Mouse (Mus musculus) myocyte (in vitro differentiated cells): ENCODE data around the gene Mgrn1. TPM values are rescaled to one million over a fixed set of nuclear protein-coding genes. Genes with fewer than 3 reads are reported as not detected.

ENCODE experiments used
- H3K27me3 ChIP-seq: one replicate; pipeline ENCODE4 v1.6.1; 2011; ENCODE audit not compliant: control insufficient read depth, insufficient read depth, insufficient read length
- H3K36me3 ChIP-seq: one replicate; pipeline ENCODE4 v1.6.1; 2011; ENCODE audit not compliant: control insufficient read depth, insufficient read depth
- H3K4me2 ChIP-seq: one replicate; pipeline ENCODE4 v1.6.1; 2011; ENCODE audit warnings: low read depth, control low read depth
- H3K4me3 ChIP-seq: one replicate; pipeline ENCODE4 v1.5.1; 2011; ENCODE audit warnings: mild to moderate bottlenecking, control low read depth, moderate library complexity
- H3K79me2 ChIP-seq: one replicate; pipeline ENCODE4 v1.6.1; 2011; ENCODE audit not compliant: control insufficient read depth, insufficient read depth
- H3ac ChIP-seq: one replicate; pipeline ENCODE4 v1.6.1; 2011; ENCODE audit not compliant: control insufficient read depth, insufficient read length
- CEBPB ChIP-seq: IDR thresholded peaks from 2 replicates; pipeline ENCODE4 v1.6.1; 2011; ENCODE audit warnings: mild to moderate bottlenecking, moderate library complexity; ENCODE audit not compliant: poor library complexity, insufficient read depth, severe bottlenecking
- E2F4 ChIP-seq: IDR thresholded peaks from one replicate; pipeline ENCODE4 v1.6.1; 2011; ENCODE audit warnings: mild to moderate bottlenecking, control low read depth, moderate library complexity; ENCODE audit not compliant: insufficient read depth
- MAX ChIP-seq: IDR thresholded peaks from one replicate; pipeline ENCODE4 v1.6.1; 2011; ENCODE audit warnings: low read depth, mild to moderate bottlenecking, control low read depth
- MYOD1 ChIP-seq, 3 experiments: IDR thresholded peaks; one replicate each; pipeline ENCODE4 v1.6.1; 2011; ENCODE audit warnings: control low read depth in 2 of 3, low read depth in 2 of 3, mild to moderate bottlenecking in 2 of 3, moderate library complexity in 1 of 3; ENCODE audit not compliant: insufficient read length in 2 of 3, control insufficient read depth in 1 of 3
- MYOG ChIP-seq, 3 experiments: IDR thresholded peaks; one replicate each; pipeline ENCODE4 v1.6.1; 2011; ENCODE audit warnings: control low read depth in 2 of 3, low read depth in 2 of 3, mild to moderate bottlenecking in 2 of 3; ENCODE audit not compliant: insufficient read length in 2 of 3, control insufficient read depth in 1 of 3, insufficient read depth in 1 of 3
- POLR2A ChIP-seq: IDR thresholded peaks from one replicate; pipeline ENCODE4 v1.6.1; 2011; ENCODE audit warnings: low read depth, mild to moderate bottlenecking, control low read depth, moderate library complexity; ENCODE audit not compliant: insufficient read length
- POLR2AphosphoS2 ChIP-seq: IDR thresholded peaks from one replicate; pipeline ENCODE4 v1.6.1; 2011; ENCODE audit warnings: low read depth, control low read depth; ENCODE audit not compliant: insufficient read length
- REST ChIP-seq: IDR thresholded peaks from one replicate; pipeline ENCODE4 v1.6.1; 2011; ENCODE audit warnings: mild to moderate bottlenecking, control low read depth, moderate library complexity; ENCODE audit not compliant: insufficient read depth, insufficient read length
- SRF ChIP-seq: IDR thresholded peaks from one replicate; pipeline ENCODE4 v1.6.1; 2011; ENCODE audit warnings: low read depth; ENCODE audit not compliant: control insufficient read depth, insufficient read length
- TCF12 ChIP-seq: IDR thresholded peaks from one replicate; pipeline ENCODE4 v1.6.1; 2011; ENCODE audit warnings: mild to moderate bottlenecking, control low read depth; ENCODE audit not compliant: poor library complexity, insufficient read depth, severe bottlenecking
- TCF3 ChIP-seq: IDR thresholded peaks from one replicate; pipeline ENCODE4 v1.6.1; 2011; ENCODE audit warnings: low read depth, control low read depth; ENCODE audit not compliant: insufficient read length
- USF1 ChIP-seq: IDR thresholded peaks from one replicate; pipeline ENCODE4 v1.6.1; 2011; ENCODE audit warnings: low read depth, mild to moderate bottlenecking, control low read depth, moderate library complexity
- polyA plus RNA-seq: library from polyadenylated mRNA; unstranded; fragments of >200 nt; fragmentation: generic; extraction: Trizol; gene quantifications from one replicate; pipeline ENCODE4 v1.2.1, GENCODE M21; 2012; ENCODE audit warnings: missing spikeins

Gene Mgrn1
- polyA plus RNA-seq, 1 experiment = 59.3 TPM

DNA sequence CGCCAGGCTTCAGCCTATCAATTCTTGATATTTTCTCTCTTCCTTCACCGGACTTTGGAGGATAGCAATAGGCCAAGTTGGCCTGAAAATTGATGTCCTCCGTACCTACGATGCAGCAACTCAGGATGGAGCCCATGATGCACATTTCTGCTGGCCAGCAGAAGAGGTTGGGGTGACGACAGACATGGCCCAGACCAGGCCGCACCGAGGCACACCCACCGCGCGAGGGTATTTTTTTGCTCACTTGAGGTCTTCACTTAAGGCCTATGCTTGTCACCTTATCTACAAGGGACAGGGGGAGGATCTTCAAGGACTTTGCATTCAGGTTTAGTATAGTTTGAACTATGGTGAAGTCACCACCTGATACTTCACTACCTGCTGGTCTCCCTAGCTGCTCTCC is 1.1 kb upstream of the Mgrn1 start:
- Histone ChIP-seq H3ac (no peak overlapping the region), H3K36me3 (no peaks in the 10 kb centered on the region), H3K4me2 (peak overlapping the region; percentile 75), H3K4me3 (peak overlapping the region; percentile 78), H3K27me3 (no peaks in the 10 kb centered on the region), H3K79me2 (peaks cover 26% of the 10 kb centered on the region)
- TF ChIP-seq POLR2A (no peak), TCF3 (no peak), POLR2AphosphoS2 (no peak)

- H3K36me3 ChIP-seq = no peaks in the 10 kb centered on the region
- peaks cover 42% of the 10 kb centered on the region for H3K79me2 ChIP-seq
- TF ChIP-seq POLR2AphosphoS2 (no peak), E2F4 (no peak), MAX (no peak), REST (no peak), TCF12 (no peak), USF1 (no peak), MYOD1 (IDR thresholded peaks at IDR 0.05; ENCODE audit: control insufficient read depth in 1 of 3, insufficient read length in 2 of 3, low read depth in 2 of 3) (no peak), SRF (no peak), TCF3 (no peak), POLR2A (no peak)
- peak overlapping the region; percentile 74 for H3K4me2 ChIP-seq
- H3K4me3 ChIP-seq = peak overlapping the region; percentile 78
- H3K27me3 ChIP-seq = no peaks in the 10 kb centered on the region
- peak overlapping the region; percentile 32 for H3ac ChIP-seq
These were observed 606 bp downstream of the Mgrn1 start for GRCm38 (mm10) chr16:4886690-4887020.

GRCm38 (mm10) chr16:4890201-4890709 is 4.2 kb downstream of the Mgrn1 start:
- Histone ChIP-seq H3K36me3 (no peaks in the 10 kb centered on the region), H3K27me3 (no peaks in the 10 kb centered on the region), H3K4me3 (no peak overlapping the region), H3K4me2 (no peak overlapping the region), H3K79me2 (peaks cover 45% of the 10 kb centered on the region), H3ac (no peak overlapping the region)
- TF ChIP-seq MAX (no peak), MYOG (IDR thresholded peaks at IDR 0.05; ENCODE audit: control insufficient read depth in 1 of 3, insufficient read depth in 1 of 3, insufficient read length in 2 of 3, low read depth in 2 of 3) (no peak)

- Histone ChIP-seq H3K79me2 (peaks cover 40% of the 10 kb centered on the region), H3K36me3 (no peaks in the 10 kb centered on the region), H3K4me2 (no peak overlapping the region), H3K4me3 (no peak overlapping the region), H3K27me3 (no peaks in the 10 kb centered on the region), H3ac (no peak overlapping the region)
- TF ChIP-seq REST (no peak), USF1 (no peak), MAX (no peak), CEBPB (no peak)
These were observed 6.1 kb downstream of the Mgrn1 start for GRCm38 (mm10) chr16:4892171-4892570.

GRCm38 (mm10) chr16:4894201-4894908 is 8.3 kb downstream of the Mgrn1 start:
- Histone ChIP-seq H3K27me3 (no peaks in the 10 kb centered on the region), H3K79me2 (peaks cover 32% of the 10 kb centered on the region), H3ac (no peak overlapping the region), H3K4me3 (no peak overlapping the region), H3K36me3 (no peaks in the 10 kb centered on the region), H3K4me2 (no peak overlapping the region)
- no peak for TF ChIP-seq CEBPB
- no peak for TF ChIP-seq REST
- no peak for TF ChIP-seq TCF3
- TF ChIP-seq POLR2AphosphoS2 = no peak
- TF ChIP-seq MYOG (IDR thresholded peaks at IDR 0.05; ENCODE audit: control insufficient read depth in 1 of 3, insufficient read depth in 1 of 3, insufficient read length in 2 of 3, low read depth in 2 of 3) = no peak
- no peak for TF ChIP-seq USF1
